Comparison of ENCODE assay signal across 13 mouse cellular contexts in the genomic region with DNA sequence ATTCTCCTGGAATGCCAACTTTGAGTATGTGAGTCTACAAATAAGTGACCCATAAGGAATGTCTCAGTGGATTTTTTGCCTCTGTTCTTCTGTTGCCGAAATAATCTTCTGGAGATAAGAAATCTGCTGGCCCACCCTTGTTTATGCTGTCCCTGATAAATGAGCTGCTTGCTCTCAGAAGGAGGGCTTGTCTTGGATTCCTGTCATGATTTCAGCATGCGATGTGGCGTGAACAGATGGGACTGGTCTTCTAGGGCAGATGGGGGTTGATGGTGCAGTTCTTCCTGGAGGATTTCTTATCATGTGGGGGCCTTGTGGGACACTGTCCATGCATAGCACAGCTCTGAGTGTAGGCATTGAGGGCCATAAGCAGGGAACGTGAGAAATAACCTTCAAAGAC.
A peak's percentile ranks its signal among the peaks of the same experiment; 100 is the strongest.
DNase-seq lines count a peak whose midpoint lies in the region; ATAC-seq and TF ChIP-seq lines count a peak whose summit lies in the region.
"Had no signal": no experiment of that assay in that cellular context is flagged by ENCODE, and none has a peak within 500 bp of the region (broad histone marks: within the 10 kb centered on the region; RNA-seq: fewer than 3 reads in every experiment).

No protein-coding gene starts in this region.

- H3K4me2 ChIP-seq in hindbrain, embryonic 15.5 days, result no peak overlapping the region
- no peak overlapping the region for H3K4me2 ChIP-seq in hindbrain, embryonic 16.5 days (ENCODE audit: low read length)
- H3K4me2 ChIP-seq in lung, embryonic 15.5 days, result no peak overlapping the region
- H3K4me2 ChIP-seq: liver, embryonic 11.5 days had no signal

- POLR2A ChIA-PET in Patski (lab: Charles Lee), result no interaction called here

- no peak for ATAC-seq in hindbrain, embryonic 15.5 days (ENCODE audit: low FRiP score, low read depth)
- no peak for ATAC-seq in hindbrain, embryonic 16.5 days
- ATAC-seq in Patski, result peak; percentile 44
- ATAC-seq in lung, embryonic 15.5 days (ENCODE audit: borderline replicate concordance, extremely low read depth, low FRiP score, low TSS enrichment), result peak; percentile 69; the same call in 1 of the 2 replicates
- ATAC-seq in megakaryocyte-erythroid progenitor cell, adult 5-6 weeks (replicated peaks; ENCODE audit: low FRiP score, low TSS enrichment, poor library complexity, severe bottlenecking), result no peak

- TF ChIP-seq CTCF in Patski (IDR thresholded peaks at IDR 0.05), result no peak

- no peaks in the 10 kb centered on the region for H3K36me3 ChIP-seq in hindbrain, embryonic 15.5 days
- no peaks in the 10 kb centered on the region for H3K36me3 ChIP-seq in hindbrain, embryonic 16.5 days (ENCODE audit: control insufficient read depth, insufficient read depth, low read length)
- H3K36me3 ChIP-seq in lung, embryonic 15.5 days, result no peaks in the 10 kb centered on the region
- H3K36me3 ChIP-seq: heart, embryonic 13.5 days had no signal

- H3K9me3 ChIP-seq in hindbrain, embryonic 15.5 days, result no peaks in the 10 kb centered on the region
- H3K9me3 ChIP-seq in hindbrain, embryonic 16.5 days (ENCODE audit: control insufficient read depth, low read length), result no peaks in the 10 kb centered on the region
- H3K9me3 ChIP-seq in lung, embryonic 15.5 days, result no peaks in the 10 kb centered on the region
- H3K9me3 ChIP-seq: heart, embryonic 13.5 days had no signal

- 0 out of 2 replicates have a peak overlapping the region, but pooled peaks have one; percentile 14 for H3K27ac ChIP-seq in hindbrain, embryonic 15.5 days (replicated peaks)
- no peak overlapping the region for H3K27ac ChIP-seq in hindbrain, embryonic 16.5 days (ENCODE audit: low read depth, low read length)
- H3K27ac ChIP-seq in lung, embryonic 15.5 days, result peak overlapping the region; percentile 41

- no peak for DNase-seq in Patski (ENCODE audit: low read depth, low spot score)
- peak; percentile 16 for DNase-seq in cerebellum, adult 8-10 months
- no peak for DNase-seq in layer of hippocampus, adult 9-11 months
- DNase-seq in frontal cortex, postnatal 36 days (ENCODE audit: low spot score in 2 of 2), result no peak
- DNase-seq: gastrocnemius, adult 2 months; right cerebral cortex, postnatal 14 days; thymus, postnatal 36 days had no signal

- H3K9ac ChIP-seq in hindbrain, embryonic 15.5 days, result no peak overlapping the region
- H3K9ac ChIP-seq in hindbrain, embryonic 16.5 days (ENCODE audit: low read depth, low read length), result no peak overlapping the region
- H3K9ac ChIP-seq in lung, embryonic 15.5 days, result no peak overlapping the region

- CTCF ChIA-PET in Patski (lab: Charles Lee), result no interaction called here

- H3K27me3 ChIP-seq in hindbrain, embryonic 15.5 days, result no peaks in the 10 kb centered on the region
- H3K27me3 ChIP-seq in hindbrain, embryonic 16.5 days (replicated peaks; ENCODE audit: control insufficient read depth, insufficient read depth, low read length), result no peaks in the 10 kb centered on the region
- H3K27me3 ChIP-seq in Patski, result no peaks in the 10 kb centered on the region
- H3K27me3 ChIP-seq in lung, embryonic 15.5 days, result no peaks in the 10 kb centered on the region
- H3K27me3 ChIP-seq: heart, embryonic 13.5 days had no signal

- no peak overlapping the region for H3K4me3 ChIP-seq in hindbrain, embryonic 15.5 days
- no peak overlapping the region for H3K4me3 ChIP-seq in hindbrain, embryonic 16.5 days (ENCODE audit: low read length)
- H3K4me3 ChIP-seq in lung, embryonic 15.5 days, result no peak overlapping the region
- H3K4me3 ChIP-seq: heart, embryonic 13.5 days had no signal

- in situ Hi-C loops in Patski (cut with MboI; ENCODE audit: low pct_unique_long_range_greater_than_20kb), result no loop called here

- 46% methylated on average over 4 of the region's 4 CpGs for WGBS in hindbrain, embryonic 15.5 days
- 58% methylated on average over 4 of the region's 4 CpGs for WGBS in hindbrain, embryonic 16.5 days
- 14% methylated on average over 4 of the region's 4 CpGs for WGBS in lung, embryonic 15.5 days

- H3K4me1 ChIP-seq in hindbrain, embryonic 15.5 days (replicated peaks), result peaks cover 26% of the 10 kb centered on the region
- H3K4me1 ChIP-seq in hindbrain, embryonic 16.5 days (ENCODE audit: control insufficient read depth, insufficient read depth, low read depth, low read length), result peaks cover 16% of the 10 kb centered on the region
- H3K4me1 ChIP-seq in lung, embryonic 15.5 days, result peaks cover 41% of the 10 kb centered on the region

Comparison
In these comparisons a context has a peak if more than half of its experiments do, and no peak if none do; other contexts are left out.
1. ATAC-seq: peak in Patski (single experiment) and lung, embryonic 15.5 days (single experiment); none in hindbrain, embryonic 15.5 days (single experiment), hindbrain, embryonic 16.5 days (single experiment) and megakaryocyte-erythroid progenitor cell, adult 5-6 weeks (single experiment).